Mouse (Mus musculus) gastrocnemius, postnatal 4 days (tissue): ENCODE measurements at regions not wholly inside any gene's neighbourhood (a gene's known extent, or its start where the extent isn't known, plus 50 kb on each side); places are given as distances from the start of the nearest gene placed in this dataset.

ENCODE experiments used
- DNase-seq, 2 experiments: peaks; one replicate each; pipeline ENCODE4 v3.0.0; 2021 to 2022; ENCODE audit warnings: low spot score in 2 of 2, mixed read lengths in 2 of 2

DNA sequence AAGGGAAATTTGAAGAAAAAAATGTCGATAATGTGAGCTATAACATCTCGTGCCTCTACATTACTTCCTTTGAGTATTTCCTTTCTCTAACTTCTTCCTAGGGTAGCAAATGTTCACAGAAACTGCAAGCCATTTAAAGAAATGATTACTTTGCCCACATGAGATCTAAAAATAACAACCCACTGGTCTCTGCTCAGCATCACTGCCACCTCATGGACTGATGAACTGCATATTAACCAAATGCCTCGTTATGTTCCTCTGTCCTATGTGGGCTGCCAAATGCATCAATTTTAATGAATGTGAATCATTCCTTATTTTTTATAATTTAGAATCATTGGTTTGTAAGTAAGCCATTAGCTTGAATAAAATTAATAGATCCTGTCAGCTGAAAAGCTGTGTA lies 590.0 kb upstream of the Nr3c2 start:
- no peak for DNase-seq

DNA sequence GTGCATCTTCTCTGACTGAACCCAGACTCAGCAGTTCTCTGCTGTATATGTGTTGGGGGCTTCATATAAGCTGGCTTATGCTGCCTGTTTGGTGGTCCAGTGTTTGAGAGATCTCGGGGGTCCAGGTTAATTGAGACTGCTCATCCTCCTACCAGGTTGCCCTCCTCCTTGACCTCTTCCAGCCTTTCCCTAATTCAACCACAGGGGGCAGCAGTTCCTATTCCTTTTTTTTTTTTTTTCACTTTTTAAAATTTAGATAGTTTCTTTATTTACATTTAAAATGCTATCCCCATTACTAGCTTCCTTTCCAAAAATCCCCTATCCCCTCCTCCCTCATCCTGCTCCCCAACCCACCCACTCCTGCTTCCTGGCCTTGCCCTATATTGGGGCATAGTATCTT lies 570.7 kb upstream of the Nr3c2 start:
- no peak for DNase-seq

DNA sequence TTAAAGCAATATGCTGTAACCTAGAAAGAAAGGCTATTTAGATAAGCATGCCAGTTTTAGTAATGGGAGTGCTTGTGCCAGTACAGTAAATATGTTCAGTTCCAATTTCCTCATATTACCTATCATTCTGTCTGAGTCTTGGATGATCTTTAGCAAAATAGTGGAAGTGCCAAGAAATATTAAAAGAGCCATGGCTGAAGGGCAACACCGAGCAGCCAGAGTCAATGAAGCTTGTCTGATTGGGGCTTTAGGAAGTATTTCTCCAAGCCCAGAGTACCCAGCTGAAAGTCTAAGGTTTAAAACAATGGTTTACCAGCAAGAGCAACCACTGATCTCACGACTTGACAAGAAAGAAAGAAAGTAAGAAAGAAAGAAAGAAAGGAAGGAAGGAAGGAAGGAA lies 556.2 kb upstream of the Nr3c2 start:
- no peak for DNase-seq

- peak in 1 of 2 experiments; percentile 7 for DNase-seq
Observed at GRCm38 (mm10) chr8:76346150-76346549, 553.1 kb upstream of the Nr3c2 start.

- DNase-seq = no peak
Observed at GRCm38 (mm10) chr8:76346832-76347231, 552.4 kb upstream of the Nr3c2 start.

DNA sequence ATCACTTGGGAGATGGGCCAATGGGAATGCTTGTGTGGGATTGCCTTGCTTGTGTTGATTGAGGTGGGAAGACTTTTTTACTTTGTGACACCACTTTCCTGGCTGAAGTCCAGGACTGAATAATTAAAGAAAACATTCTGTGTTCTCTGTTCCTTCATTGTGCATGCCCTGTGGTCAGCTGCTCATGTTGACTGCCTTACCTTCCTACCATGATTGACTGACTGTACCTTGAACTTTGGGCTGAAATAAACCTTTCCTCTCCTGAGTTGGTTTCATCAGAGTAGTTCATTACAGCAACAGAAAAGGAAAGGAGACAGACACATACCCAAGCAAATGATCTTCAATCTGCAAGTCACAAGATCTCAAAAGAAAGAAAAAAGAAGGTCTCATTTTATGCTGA lies 524.9 kb upstream of the Nr3c2 start:
- no peak for DNase-seq

- DNase-seq = no peak
Observed at GRCm38 (mm10) chr8:76377711-76378110, 521.5 kb upstream of the Nr3c2 start.

DNA sequence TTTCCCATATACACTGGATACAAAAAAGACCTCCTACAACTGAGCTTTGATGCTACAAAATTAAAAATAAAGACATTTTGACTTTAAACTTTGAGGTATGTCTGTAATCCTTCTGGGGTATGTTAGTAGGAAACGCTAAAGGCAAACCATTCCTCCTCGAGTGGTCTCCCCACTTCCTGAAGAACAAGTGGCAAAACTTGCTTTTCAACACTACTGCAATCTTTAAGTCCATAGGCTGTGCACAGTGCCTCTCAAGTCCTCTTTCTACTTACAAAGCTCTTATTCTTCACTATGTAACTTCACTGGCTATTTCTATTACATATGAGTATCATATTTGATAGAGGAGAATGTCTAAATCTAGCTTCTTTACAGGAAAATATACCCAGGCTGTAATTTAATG lies 517.6 kb upstream of the Nr3c2 start:
- no peak for DNase-seq

GRCm38 (mm10) chr8:76383583-76384281 lies 515.5 kb upstream of the Nr3c2 start:
- DNase-seq = no peak

GRCm38 (mm10) chr8:76384282-76384637 lies 515.0 kb upstream of the Nr3c2 start:
- no peak for DNase-seq

DNA sequence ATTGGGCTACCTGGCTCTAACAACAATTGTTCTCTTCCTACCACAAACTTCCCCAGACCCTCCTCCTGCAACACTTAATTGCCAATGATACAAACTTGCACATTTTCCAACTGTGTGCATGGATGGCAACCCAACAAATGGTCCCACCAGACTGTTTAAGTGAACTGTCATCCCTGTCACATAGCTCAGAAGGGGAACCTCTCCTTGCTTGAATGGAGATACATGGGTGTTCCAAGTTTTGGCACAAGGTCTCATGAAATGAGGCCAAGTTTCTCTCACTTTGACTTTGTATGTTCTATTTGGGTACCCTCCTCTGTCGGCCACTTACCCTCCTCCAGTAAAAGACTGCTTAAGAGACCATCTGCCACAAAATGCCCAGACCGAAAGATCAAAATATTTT lies 507.2 kb upstream of the Nr3c2 start:
- no peak for DNase-seq

DNA sequence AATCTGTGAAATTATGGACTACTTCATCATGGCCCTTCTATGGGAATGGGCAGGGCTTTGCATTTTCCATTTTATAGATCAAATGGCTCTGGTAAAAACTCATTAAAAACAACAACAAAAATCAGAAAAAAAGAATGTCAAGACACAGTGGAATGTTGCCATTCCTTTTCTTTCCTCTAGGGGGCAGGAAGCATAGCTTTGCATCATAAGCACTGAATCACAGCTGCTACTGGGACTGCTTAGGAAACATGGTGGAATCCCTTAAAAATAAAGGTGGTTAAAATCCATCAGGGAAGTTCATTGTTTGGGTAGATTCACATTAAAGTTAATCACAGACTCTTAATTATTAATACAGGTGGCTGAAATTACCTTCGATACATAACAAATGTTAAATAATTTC lies 476.8 kb upstream of the Nr3c2 start:
- no peak for DNase-seq

DNA sequence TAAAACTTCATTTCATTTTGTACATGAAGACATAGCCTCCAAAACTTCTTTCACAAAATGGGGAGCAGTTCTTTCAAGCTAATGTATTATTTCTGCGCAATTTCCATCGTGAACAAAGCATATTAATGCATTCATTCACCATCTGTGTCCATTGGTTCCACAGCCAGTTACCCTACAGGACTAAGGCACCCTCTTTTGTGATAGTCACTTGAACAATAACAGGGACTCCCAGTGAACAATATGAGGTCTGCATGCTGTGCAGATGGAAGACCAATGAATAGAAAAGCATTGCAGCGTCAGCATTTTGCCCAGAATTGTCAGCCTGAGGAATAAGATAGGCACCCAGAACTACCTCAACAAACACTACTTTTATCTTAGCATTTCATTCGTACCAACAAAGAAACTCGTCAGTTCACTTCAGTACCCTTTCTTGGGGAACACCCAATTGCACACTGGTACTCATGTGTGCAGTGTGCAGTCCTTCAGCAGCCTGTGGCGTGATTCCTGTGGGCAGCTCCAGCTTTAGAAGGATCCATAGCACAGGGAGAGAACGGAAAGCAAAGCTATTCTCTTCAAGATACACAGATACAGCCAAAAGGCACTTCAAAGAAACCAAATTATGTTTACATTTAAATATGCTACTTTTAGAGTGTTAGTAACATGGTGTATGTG lies 476.2 kb upstream of the Nr3c2 start:
- DNase-seq = no peak

DNA sequence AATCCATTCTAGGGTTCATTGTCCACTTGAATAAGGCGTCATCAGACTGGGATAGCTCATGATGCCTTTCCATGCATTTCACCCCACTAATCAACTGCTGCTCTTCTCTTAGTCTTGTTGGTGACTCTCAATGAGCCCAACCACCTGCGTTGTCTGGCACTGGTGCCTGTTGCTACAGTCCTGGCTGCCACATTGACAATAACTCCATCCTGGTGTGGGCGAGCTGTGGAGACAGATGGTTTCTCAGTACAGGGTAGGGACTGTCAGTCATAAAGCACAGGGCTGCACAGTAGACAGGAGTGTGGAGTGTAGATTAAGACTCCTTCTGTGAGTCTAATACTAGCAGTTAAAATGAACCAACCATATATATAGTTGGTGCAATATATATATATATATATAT lies 469.4 kb upstream of the Nr3c2 start:
- DNase-seq = no peak

DNA sequence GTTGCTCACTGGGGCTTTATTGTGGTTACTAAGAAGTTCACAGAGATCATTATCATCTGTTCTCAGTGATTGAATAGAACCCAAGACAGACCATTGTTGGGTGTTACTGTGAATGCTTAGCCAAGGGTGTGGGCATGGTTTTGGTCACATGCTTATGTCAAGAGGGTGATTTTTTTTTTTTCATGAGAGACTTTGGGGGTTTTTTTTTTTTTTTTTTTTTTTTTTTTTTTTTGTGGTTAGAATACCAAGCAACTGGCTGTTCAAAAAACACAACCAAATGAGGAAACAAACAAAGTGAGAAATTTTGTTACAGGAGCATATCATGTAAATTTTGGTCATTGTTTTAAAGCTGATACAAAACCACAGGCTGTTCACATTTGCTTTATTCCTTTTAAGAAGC lies 466.4 kb upstream of the Nr3c2 start:
- DNase-seq = no peak

GRCm38 (mm10) chr8:76437951-76438350 lies 461.3 kb upstream of the Nr3c2 start:
- no peak for DNase-seq

DNA sequence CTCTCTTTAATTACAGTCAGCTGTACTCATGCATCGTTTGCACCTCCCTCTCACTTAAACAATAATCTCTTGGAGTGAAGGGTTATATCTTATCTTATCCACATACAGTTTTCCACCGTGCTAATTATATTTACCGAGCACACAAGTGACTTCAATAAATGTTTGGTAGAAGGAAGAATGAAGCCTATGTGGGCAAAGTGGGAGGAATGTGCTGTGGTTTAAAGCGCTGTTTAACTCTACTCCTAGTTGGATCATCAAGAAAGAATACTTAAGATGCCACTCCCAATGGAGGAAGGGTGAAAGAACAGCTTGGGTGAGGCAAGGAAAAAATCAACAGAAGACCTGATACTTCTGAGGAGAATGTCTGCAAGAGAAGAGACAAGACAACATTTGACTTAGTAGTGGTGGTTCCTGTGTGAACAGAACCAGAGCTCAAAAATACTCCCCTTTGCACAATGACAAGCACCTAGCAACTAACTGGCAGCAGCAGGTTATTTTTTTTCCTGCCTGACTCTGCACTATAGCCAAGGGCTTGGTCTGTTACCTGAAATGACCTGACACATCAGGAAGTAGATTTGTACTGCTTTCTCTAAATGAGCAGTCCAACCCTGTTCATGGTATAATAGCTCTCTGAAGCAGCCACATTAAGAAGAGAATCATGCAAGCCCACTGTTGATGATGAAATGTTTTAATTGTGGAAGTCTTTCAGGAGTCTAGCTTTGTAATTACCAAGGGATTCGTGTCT lies 424.6 kb upstream of the Nr3c2 start:
- no peak for DNase-seq

- no peak for DNase-seq
Observed at GRCm38 (mm10) chr8:76478966-76479365, 420.3 kb upstream of the Nr3c2 start.

DNA sequence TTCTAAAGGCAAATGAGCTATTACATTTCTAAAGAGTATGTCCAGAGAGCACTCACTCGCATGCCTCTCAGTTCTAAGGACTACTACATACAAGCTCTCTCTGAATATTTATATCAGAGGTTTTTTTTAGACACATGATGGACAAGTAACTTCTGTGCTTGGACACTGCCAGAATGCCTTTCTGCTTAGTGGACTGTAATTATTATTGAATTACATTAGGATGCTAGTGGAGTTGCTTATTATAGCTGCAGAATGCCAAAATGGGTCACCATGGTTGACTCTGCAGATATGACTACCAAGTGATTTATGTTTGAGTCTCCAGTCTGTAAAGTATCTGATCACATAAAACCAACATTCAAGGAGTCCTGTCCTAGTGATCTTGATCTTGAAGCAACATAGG lies 395.6 kb upstream of the Nr3c2 start:
- no peak for DNase-seq

DNA sequence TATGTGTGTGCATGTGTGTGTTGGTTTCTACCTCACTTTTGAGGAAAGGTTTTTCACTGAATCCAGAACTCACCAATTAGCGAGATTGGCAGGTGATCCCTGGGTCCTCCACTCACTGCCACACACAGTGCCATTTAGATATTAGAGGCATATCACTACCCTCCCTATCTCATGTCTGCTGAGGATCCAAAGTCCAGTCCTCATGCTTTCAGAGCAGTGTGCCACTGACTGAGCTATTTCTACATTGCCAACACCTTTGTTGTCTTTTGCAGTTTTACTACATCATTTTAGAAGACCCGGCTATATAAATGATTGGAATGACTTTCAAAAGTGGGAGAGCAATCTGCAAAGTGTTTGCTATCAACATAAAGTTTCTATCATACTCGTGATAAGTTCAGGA lies 392.0 kb upstream of the Nr3c2 start:
- DNase-seq = no peak

- DNase-seq = peak in 1 of 2 experiments; percentile 12
Observed at GRCm38 (mm10) chr8:76509201-76509600, 390.0 kb upstream of the Nr3c2 start.

- no peak for DNase-seq
Observed at GRCm38 (mm10) chr8:76514132-76514531, 385.1 kb upstream of the Nr3c2 start.
